Mouse (Mus musculus) layer of hippocampus, adult 6 months (tissue): ENCODE data around the gene Pmepa1. TPM values are rescaled to one million over a fixed set of nuclear protein-coding genes. Genes with fewer than 3 reads are reported as not detected.

Source experiments
- long read RNA-seq, 2 experiments: library from polyadenylated mRNA; unstranded; transcript quantifications; one replicate each; pipeline ENCODE4 v2.0.0; 2019 to 2020
- polyA plus RNA-seq: library from polyadenylated mRNA; unstranded; fragments of <200 nt; fragmentation: Nextera tagmentation; gene quantifications from 2 replicates; pipeline ENCODE4 v1.2.3, GENCODE M21; 2021

Gene Pmepa1
- 3.1 and 4.9 TPM in 2 replicates for polyA plus RNA-seq
- long read RNA-seq, experiment 1, full-length matches to known transcripts, result 1 of 9 reads
- long read RNA-seq, experiment 1, partial matches to known transcripts, result 0 of 9 reads
- long read RNA-seq, experiment 1, other reads (novel, unspliced or antisense), result 8 of 9 reads
- long read RNA-seq, experiment 2, full-length matches to known transcripts, result 1 of 6 reads
- long read RNA-seq, experiment 2, partial matches to known transcripts, result 0 of 6 reads
- long read RNA-seq, experiment 2, other reads (novel, unspliced or antisense), result 5 of 6 reads

GRCm38 (mm10) chr2:173276409-173276808 is at the start of gene Pmepa1:
TSS of gene Pmepa1 (minus strand) at chr2:173276533.

GRCm38 (mm10) chr2:173218416-173219141 is 57.8 kb downstream of the Pmepa1 start, which contains the start of gene Zbp1:
TSS of gene Zbp1 (minus strand) at chr2:173218923.

Other genes starting within 250 kb of the Pmepa1 start
- not detected in 2 replicates for gene Ctcfl, start 157.0 kb downstream of the Pmepa1 start, polyA plus RNA-seq
- gene Pck1, start 123.5 kb downstream of the Pmepa1 start, polyA plus RNA-seq, result not detected in 2 replicates
- gene Zbp1, start 57.6 kb downstream of the Pmepa1 start, polyA plus RNA-seq, result 0.25 and 0.60 TPM in 2 replicates
- not detected in 2 replicates for gene 1700021F07Rik, start 246.1 kb upstream of the Pmepa1 start, polyA plus RNA-seq